Mouse (Mus musculus) embryonic fibroblast, embryonic 13.5 days (primary cell): ENCODE measurements at regions not wholly inside any gene's neighbourhood (a gene's known extent, or its start where the extent isn't known, plus 50 kb on each side); places are given as distances from the start of the nearest gene placed in this dataset.

Experiments used
- CTCF ChIP-seq: IDR thresholded peaks from 2 replicates; pipeline ENCODE4 v1.5.1; 2011; ENCODE audit warnings: mild to moderate bottlenecking, control low read depth, low read length, moderate library complexity, borderline replicate concordance; ENCODE audit not compliant: insufficient read depth
- POLR2A ChIP-seq: IDR thresholded peaks from 2 replicates; pipeline ENCODE4 v1.6.1; 2011; ENCODE audit warnings: low read depth, mild to moderate bottlenecking, control low read depth, low read length, moderate library complexity

GRCm38 (mm10) chr14:33867674-33868073, 55.7 kb upstream of the Gdf10 start:
- TF ChIP-seq CTCF (no peak), POLR2A (no peak)
